Mouse (Mus musculus): Measurements from ENCODE around the gene Filip1l. TPM values are rescaled to one million over a fixed set of nuclear protein-coding genes. Genes with fewer than 3 reads are reported as not detected.

Gene Filip1l
- polyA plus RNA-seq, 1 experiment = 12.1 TPM

GRCm38 (mm10) chr16:57314236-57314635, 38.7 kb upstream of the Filip1l start:
- no peak for TF ChIP-seq MYOD1 (IDR thresholded peaks at IDR 0.05; ENCODE audit: control insufficient read depth in 1 of 3, insufficient read length in 2 of 3, low read depth in 2 of 3)
- no peak for TF ChIP-seq POLR2AphosphoS2 (IDR thresholded peaks at IDR 0.05; ENCODE audit: insufficient read length, low read depth)
- no peak for TF ChIP-seq MAX (IDR thresholded peaks at IDR 0.05; ENCODE audit: low read depth)
- no peak for TF ChIP-seq REST (IDR thresholded peaks at IDR 0.05; ENCODE audit: insufficient read depth, insufficient read length)
- H3K27me3 ChIP-seq (ENCODE audit: control insufficient read depth, insufficient read depth, insufficient read length) = no peaks in the 10 kb centered on the region
- no peaks in the 10 kb centered on the region for H3K79me2 ChIP-seq (ENCODE audit: control insufficient read depth, insufficient read depth)
- H3K4me3 ChIP-seq = no peak overlapping the region
- no peak overlapping the region for H3K4me2 ChIP-seq (ENCODE audit: low read depth)
- H3ac ChIP-seq (ENCODE audit: control insufficient read depth, insufficient read length) = no peak overlapping the region
- no peaks in the 10 kb centered on the region for H3K36me3 ChIP-seq (ENCODE audit: control insufficient read depth, insufficient read depth)

GRCm38 (mm10) chr16:57315026-57315425, 37.9 kb upstream of the Filip1l start:
- Histone ChIP-seq H3K79me2 (ENCODE audit: control insufficient read depth, insufficient read depth) (no peaks in the 10 kb centered on the region), H3K36me3 (ENCODE audit: control insufficient read depth, insufficient read depth) (no peaks in the 10 kb centered on the region), H3ac (ENCODE audit: control insufficient read depth, insufficient read length) (no peak overlapping the region), H3K4me2 (ENCODE audit: low read depth) (no peak overlapping the region), H3K27me3 (ENCODE audit: control insufficient read depth, insufficient read depth, insufficient read length) (no peaks in the 10 kb centered on the region), H3K4me3 (no peak overlapping the region)
- TF ChIP-seq TCF12 (IDR thresholded peaks at IDR 0.05; ENCODE audit: insufficient read depth, poor library complexity, severe bottlenecking) (no peak), CEBPB (IDR thresholded peaks at IDR 0.05; ENCODE audit: insufficient read depth, poor library complexity, severe bottlenecking) (no peak), REST (IDR thresholded peaks at IDR 0.05; ENCODE audit: insufficient read depth, insufficient read length) (no peak), POLR2A (IDR thresholded peaks at IDR 0.05; ENCODE audit: insufficient read length, low read depth) (no peak), POLR2AphosphoS2 (IDR thresholded peaks at IDR 0.05; ENCODE audit: insufficient read length, low read depth) (no peak), MYOD1 (IDR thresholded peaks at IDR 0.05; ENCODE audit: control insufficient read depth in 1 of 3, insufficient read length in 2 of 3, low read depth in 2 of 3) (no peak), MYOG (IDR thresholded peaks at IDR 0.05; ENCODE audit: control insufficient read depth in 1 of 3, insufficient read depth in 1 of 3, insufficient read length in 2 of 3, low read depth in 2 of 3) (no peak), SRF (IDR thresholded peaks at IDR 0.05; ENCODE audit: control insufficient read depth, insufficient read length, low read depth) (no peak), MAX (IDR thresholded peaks at IDR 0.05; ENCODE audit: low read depth) (no peak), USF1 (IDR thresholded peaks at IDR 0.05; ENCODE audit: low read depth) (no peak), TCF3 (IDR thresholded peaks at IDR 0.05; ENCODE audit: insufficient read length, low read depth) (no peak)

GRCm38 (mm10) chr16:57317127-57317526, 35.8 kb upstream of the Filip1l start:
- Histone ChIP-seq H3K36me3 (ENCODE audit: control insufficient read depth, insufficient read depth) (no peaks in the 10 kb centered on the region), H3ac (ENCODE audit: control insufficient read depth, insufficient read length) (no peak overlapping the region), H3K4me2 (ENCODE audit: low read depth) (no peak overlapping the region), H3K4me3 (no peak overlapping the region), H3K27me3 (ENCODE audit: control insufficient read depth, insufficient read depth, insufficient read length) (no peaks in the 10 kb centered on the region), H3K79me2 (ENCODE audit: control insufficient read depth, insufficient read depth) (no peaks in the 10 kb centered on the region)
- TF ChIP-seq CEBPB (IDR thresholded peaks at IDR 0.05; ENCODE audit: insufficient read depth, poor library complexity, severe bottlenecking) (no peak), POLR2A (IDR thresholded peaks at IDR 0.05; ENCODE audit: insufficient read length, low read depth) (no peak), TCF12 (IDR thresholded peaks at IDR 0.05; ENCODE audit: insufficient read depth, poor library complexity, severe bottlenecking) (no peak), MYOG (IDR thresholded peaks at IDR 0.05; ENCODE audit: control insufficient read depth in 1 of 3, insufficient read depth in 1 of 3, insufficient read length in 2 of 3, low read depth in 2 of 3) (no peak), TCF3 (IDR thresholded peaks at IDR 0.05; ENCODE audit: insufficient read length, low read depth) (no peak), POLR2AphosphoS2 (IDR thresholded peaks at IDR 0.05; ENCODE audit: insufficient read length, low read depth) (no peak), E2F4 (IDR thresholded peaks at IDR 0.05; ENCODE audit: insufficient read depth) (no peak), USF1 (IDR thresholded peaks at IDR 0.05; ENCODE audit: low read depth) (no peak), MAX (IDR thresholded peaks at IDR 0.05; ENCODE audit: low read depth) (no peak), SRF (IDR thresholded peaks at IDR 0.05; ENCODE audit: control insufficient read depth, insufficient read length, low read depth) (no peak), MYOD1 (IDR thresholded peaks at IDR 0.05; ENCODE audit: control insufficient read depth in 1 of 3, insufficient read length in 2 of 3, low read depth in 2 of 3) (no peak)

GRCm38 (mm10) chr16:57317882-57318636, 34.8 kb upstream of the Filip1l start:
- no peak for TF ChIP-seq MYOG (IDR thresholded peaks at IDR 0.05; ENCODE audit: control insufficient read depth in 1 of 3, insufficient read depth in 1 of 3, insufficient read length in 2 of 3, low read depth in 2 of 3)
- TF ChIP-seq TCF3 (IDR thresholded peaks at IDR 0.05; ENCODE audit: insufficient read length, low read depth) = no peak
- TF ChIP-seq USF1 (IDR thresholded peaks at IDR 0.05; ENCODE audit: low read depth) = no peak
- TF ChIP-seq REST (IDR thresholded peaks at IDR 0.05; ENCODE audit: insufficient read depth, insufficient read length) = no peak
- TF ChIP-seq TCF12 (IDR thresholded peaks at IDR 0.05; ENCODE audit: insufficient read depth, poor library complexity, severe bottlenecking) = no peak
- H3K4me3 ChIP-seq = no peak overlapping the region
- no peak overlapping the region for H3K4me2 ChIP-seq (ENCODE audit: low read depth)
- no peaks in the 10 kb centered on the region for H3K79me2 ChIP-seq (ENCODE audit: control insufficient read depth, insufficient read depth)
- no peaks in the 10 kb centered on the region for H3K27me3 ChIP-seq (ENCODE audit: control insufficient read depth, insufficient read depth, insufficient read length)
- no peaks in the 10 kb centered on the region for H3K36me3 ChIP-seq (ENCODE audit: control insufficient read depth, insufficient read depth)
- no peak overlapping the region for H3ac ChIP-seq (ENCODE audit: control insufficient read depth, insufficient read length)

GRCm38 (mm10) chr16:57318637-57319125, 34.2 kb upstream of the Filip1l start:
- no peak overlapping the region for H3K4me3 ChIP-seq

More at GRCm38 (mm10) chr16:57318637-57319125, 34.2 kb upstream of the Filip1l start:
- H3K79me2 ChIP-seq (ENCODE audit: control insufficient read depth, insufficient read depth) = no peaks in the 10 kb centered on the region
- H3K36me3 ChIP-seq (ENCODE audit: control insufficient read depth, insufficient read depth) = no peaks in the 10 kb centered on the region
- H3K4me2 ChIP-seq (ENCODE audit: low read depth) = no peak overlapping the region
- no peak overlapping the region for H3ac ChIP-seq (ENCODE audit: control insufficient read depth, insufficient read length)
- TF ChIP-seq TCF3 (IDR thresholded peaks at IDR 0.05; ENCODE audit: insufficient read length, low read depth) (no peak), MYOD1 (IDR thresholded peaks at IDR 0.05; ENCODE audit: control insufficient read depth in 1 of 3, insufficient read length in 2 of 3, low read depth in 2 of 3) (no peak), SRF (IDR thresholded peaks at IDR 0.05; ENCODE audit: control insufficient read depth, insufficient read length, low read depth) (no peak), POLR2AphosphoS2 (IDR thresholded peaks at IDR 0.05; ENCODE audit: insufficient read length, low read depth) (no peak), MYOG (IDR thresholded peaks at IDR 0.05; ENCODE audit: control insufficient read depth in 1 of 3, insufficient read depth in 1 of 3, insufficient read length in 2 of 3, low read depth in 2 of 3) (no peak), CEBPB (IDR thresholded peaks at IDR 0.05; ENCODE audit: insufficient read depth, poor library complexity, severe bottlenecking) (no peak), POLR2A (IDR thresholded peaks at IDR 0.05; ENCODE audit: insufficient read length, low read depth) (no peak), MAX (IDR thresholded peaks at IDR 0.05; ENCODE audit: low read depth) (no peak), E2F4 (IDR thresholded peaks at IDR 0.05; ENCODE audit: insufficient read depth) (no peak), TCF12 (IDR thresholded peaks at IDR 0.05; ENCODE audit: insufficient read depth, poor library complexity, severe bottlenecking) (no peak)
- H3K27me3 ChIP-seq (ENCODE audit: control insufficient read depth, insufficient read depth, insufficient read length) = no peaks in the 10 kb centered on the region
